Mouse (Mus musculus) bone marrow, adult 2 months (tissue): ENCODE measurements at regions not wholly inside any gene's neighbourhood (a gene's known extent, or its start where the extent isn't known, plus 50 kb on each side); places are given as distances from the start of the nearest gene placed in this dataset.
"Not testable (repeated sequence)": the region's sequence is repeated elsewhere in the genome, so short reads cannot be mapped to it uniquely, and the experiment has no call there.

ENCODE experiments used
- CTCF ChIP-seq: fragments of 200-500 bp; IDR thresholded peaks from 2 replicates; pipeline ENCODE4 v1.5.1; 2011; ENCODE audit warnings: low read length, control low read depth; ENCODE audit not compliant: control insufficient read depth, insufficient read depth
- POLR2A ChIP-seq: fragments of 200-500 bp; IDR thresholded peaks from 2 replicates; pipeline ENCODE4 v1.6.1; 2011; ENCODE audit warnings: low read depth, mild to moderate bottlenecking, control low read depth, low read length, borderline replicate concordance; ENCODE audit not compliant: control insufficient read depth

- TF ChIP-seq CTCF, POLR2A: not testable (repeated sequence)
Observed at GRCm38 (mm10) chr3:57970614-57971013, 122.7 kb upstream of the Pfn2 start.
